Mouse (Mus musculus): ENCODE results near the gene Glis1. TPM values are rescaled to one million over a fixed set of nuclear protein-coding genes. Genes with fewer than 3 reads are reported as not detected.

Glis1 gene
- total RNA-seq, 2 experiments from 2014 or later = 1.7 to 3.5 TPM

DNA sequence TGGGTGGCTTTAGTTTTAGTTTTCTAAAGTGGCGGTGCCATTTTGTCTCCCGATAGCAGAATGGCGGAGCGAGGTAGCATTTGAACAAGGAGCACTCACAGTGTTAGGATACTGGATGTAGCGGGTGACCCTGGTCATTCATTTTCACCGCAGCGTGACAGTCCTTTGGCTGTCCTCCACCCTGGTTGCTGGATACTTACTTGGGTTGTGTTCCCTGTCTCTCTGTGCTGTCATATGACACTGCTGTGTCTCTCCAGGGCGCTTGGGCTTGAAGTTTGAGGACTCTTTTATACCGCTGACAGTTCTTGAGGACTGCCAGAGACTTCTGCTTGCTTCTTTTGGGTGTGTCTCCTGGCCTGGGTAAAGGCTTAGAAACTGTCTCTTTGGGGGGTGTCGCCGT, 80.6 kb downstream of the Glis1 start:
- no peak for DNase-seq (ENCODE audit: low spot score in 2 of 2)

DNA sequence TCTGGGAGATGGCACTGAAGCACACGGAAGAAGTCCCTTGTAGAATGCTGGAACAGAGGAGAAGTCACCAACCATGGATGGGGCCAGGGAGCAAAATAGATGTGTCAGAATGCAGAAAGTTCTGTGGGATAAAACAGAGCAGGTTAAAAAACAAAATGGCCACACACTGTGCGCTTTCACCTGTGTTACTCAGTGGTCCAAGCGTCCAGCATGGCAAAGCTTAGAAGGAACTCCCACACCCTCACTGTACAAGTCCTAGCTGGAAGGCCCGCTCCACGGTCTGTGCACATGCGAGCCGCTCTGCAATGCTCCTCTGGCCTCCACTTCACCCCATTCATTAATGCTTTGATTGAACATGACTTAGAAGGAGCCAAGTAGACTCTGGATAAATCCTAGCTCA, 81.2 kb downstream of the Glis1 start:
- DNase-seq (ENCODE audit: low spot score in 2 of 2) = no peak

DNA sequence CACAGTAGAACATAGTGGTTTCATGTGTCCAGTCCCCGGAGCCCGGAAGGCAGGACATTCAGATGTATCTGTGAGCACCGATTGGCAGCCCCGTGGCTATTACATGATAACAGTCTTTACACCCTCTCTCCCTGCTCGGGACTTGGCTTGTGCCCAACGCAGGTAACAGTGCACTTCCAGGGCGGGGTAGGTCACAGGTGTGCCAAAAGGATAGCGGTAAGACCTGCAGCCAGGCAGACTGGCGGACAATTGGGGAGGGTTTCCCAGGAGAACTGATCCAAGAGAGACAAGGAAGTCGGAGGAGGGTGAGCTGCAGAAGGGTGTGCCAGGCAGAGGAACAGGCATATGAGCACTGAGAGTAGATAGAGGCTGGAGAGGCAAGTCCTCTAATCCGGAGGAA, 84.4 kb downstream of the Glis1 start:
- DNase-seq (ENCODE audit: low spot score in 2 of 2) = no peak

- DNase-seq (ENCODE audit: low spot score in 2 of 2) = no peak
Observed at GRCm38 (mm10) chr4:107520071-107520470, 85.7 kb downstream of the Glis1 start.

DNA sequence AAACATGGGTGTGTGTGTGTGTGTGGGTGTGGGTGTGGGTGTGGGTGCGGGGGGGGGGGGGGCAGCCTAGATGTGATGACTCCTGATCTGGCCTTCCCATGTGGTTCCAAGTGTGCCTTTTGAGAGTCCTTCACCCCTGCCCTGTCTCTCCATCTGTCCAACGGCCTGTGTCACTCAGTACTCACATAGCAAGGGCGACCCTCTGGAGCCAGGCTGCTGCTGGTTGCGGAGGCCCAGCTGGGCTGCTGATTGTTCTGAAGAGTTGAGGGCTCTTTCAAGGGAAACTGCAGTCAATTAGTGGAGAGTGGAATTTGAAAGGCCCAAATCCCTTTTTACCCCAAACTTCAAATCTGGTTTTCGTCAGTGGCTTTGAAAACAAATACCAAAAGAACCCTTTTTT, 86.4 kb downstream of the Glis1 start:
- peak in 1 of 2 experiments; percentile 2 for DNase-seq (ENCODE audit: low spot score in 2 of 2)

- DNase-seq (ENCODE audit: low spot score in 2 of 2) = no peak
Observed at GRCm38 (mm10) chr4:107523607-107524151, 89.3 kb downstream of the Glis1 start.

GRCm38 (mm10) chr4:107535126-107535525, 100.7 kb downstream of the Glis1 start:
- no peak for DNase-seq (ENCODE audit: low spot score in 2 of 2)

DNA sequence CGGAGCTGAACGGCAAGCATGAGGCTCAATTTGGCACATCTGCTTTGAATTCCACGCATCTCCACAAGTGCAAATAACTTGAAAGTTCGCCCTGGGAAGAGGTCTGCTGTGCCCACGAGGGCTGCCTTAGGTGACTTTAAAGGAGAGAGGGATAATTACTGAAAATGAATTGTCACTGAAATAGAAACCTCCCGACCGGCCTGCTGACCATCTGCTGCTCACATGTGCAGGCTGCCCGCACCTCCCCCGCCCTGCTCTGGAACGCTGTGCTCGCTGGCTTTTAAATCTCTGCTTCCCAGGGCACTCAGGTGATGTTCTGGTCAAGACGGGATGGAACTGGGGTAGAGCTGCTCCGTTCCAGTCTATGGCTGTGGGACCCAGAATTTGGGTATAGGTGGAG, 103.7 kb downstream of the Glis1 start:
- no peak for DNase-seq (ENCODE audit: low spot score in 2 of 2)

GRCm38 (mm10) chr4:107538561-107538960, 104.2 kb downstream of the Glis1 start:
- no peak for DNase-seq (ENCODE audit: low spot score in 2 of 2)

GRCm38 (mm10) chr4:107539021-107539420, 104.6 kb downstream of the Glis1 start:
- DNase-seq (ENCODE audit: low spot score in 2 of 2) = no peak

- DNase-seq (ENCODE audit: low spot score in 2 of 2) = no peak
Observed at GRCm38 (mm10) chr4:107541821-107542220, 107.4 kb downstream of the Glis1 start.

- DNase-seq (ENCODE audit: low spot score in 2 of 2) = no peak
Observed at GRCm38 (mm10) chr4:107544843-107545242, 110.5 kb downstream of the Glis1 start.

DNA sequence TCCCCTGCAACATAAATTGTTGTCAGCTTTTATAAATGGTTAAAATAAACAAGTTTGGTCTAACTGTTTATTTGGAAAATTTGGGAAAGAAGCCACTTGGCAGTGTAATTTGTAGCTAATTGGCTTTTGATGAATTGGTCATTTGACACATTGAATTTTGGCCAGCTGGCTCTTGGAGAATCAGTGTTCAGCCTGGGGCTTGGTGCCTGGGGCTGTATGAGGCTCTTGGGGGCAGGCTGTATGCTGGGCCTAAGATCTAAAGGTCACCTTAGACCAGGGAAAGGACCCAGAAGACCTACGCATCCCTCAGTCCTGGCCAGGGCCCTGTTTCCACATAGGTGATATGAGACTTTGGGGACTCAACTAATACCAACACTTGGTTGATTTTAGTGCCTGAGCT, 111.3 kb downstream of the Glis1 start:
- DNase-seq (ENCODE audit: low spot score in 2 of 2) = no peak

GRCm38 (mm10) chr4:107546525-107546924, 112.1 kb downstream of the Glis1 start:
- no peak for DNase-seq (ENCODE audit: low spot score in 2 of 2)

- no peak for DNase-seq (ENCODE audit: low spot score in 2 of 2)
Observed at GRCm38 (mm10) chr4:107550096-107550495, 115.7 kb downstream of the Glis1 start.

DNA sequence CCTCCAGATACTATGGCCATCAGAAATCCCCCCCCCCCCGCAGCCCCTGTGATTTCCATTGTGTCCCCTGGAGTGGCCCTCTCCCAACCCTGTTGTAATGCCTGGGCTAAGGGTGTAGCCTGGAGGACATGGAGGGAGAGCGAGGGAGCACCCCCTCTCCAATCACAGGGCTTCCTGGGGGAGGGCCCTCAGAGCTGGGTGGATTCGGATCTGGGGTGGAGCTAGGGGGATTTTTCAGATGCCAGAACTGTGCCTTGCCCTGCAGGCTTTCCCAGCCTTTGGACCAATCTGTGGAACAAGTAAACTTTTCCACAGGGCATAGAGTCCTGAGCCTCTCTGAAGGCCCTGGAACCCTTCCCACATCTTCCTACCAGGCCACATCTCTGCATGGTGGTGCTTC, 116.2 kb downstream of the Glis1 start:
- no peak for DNase-seq (ENCODE audit: low spot score in 2 of 2)

- DNase-seq (ENCODE audit: low spot score in 2 of 2) = no peak
Observed at GRCm38 (mm10) chr4:107552696-107553095, 118.3 kb downstream of the Glis1 start.

GRCm38 (mm10) chr4:107553774-107554173, 119.4 kb downstream of the Glis1 start:
- no peak for DNase-seq (ENCODE audit: low spot score in 2 of 2)

DNA sequence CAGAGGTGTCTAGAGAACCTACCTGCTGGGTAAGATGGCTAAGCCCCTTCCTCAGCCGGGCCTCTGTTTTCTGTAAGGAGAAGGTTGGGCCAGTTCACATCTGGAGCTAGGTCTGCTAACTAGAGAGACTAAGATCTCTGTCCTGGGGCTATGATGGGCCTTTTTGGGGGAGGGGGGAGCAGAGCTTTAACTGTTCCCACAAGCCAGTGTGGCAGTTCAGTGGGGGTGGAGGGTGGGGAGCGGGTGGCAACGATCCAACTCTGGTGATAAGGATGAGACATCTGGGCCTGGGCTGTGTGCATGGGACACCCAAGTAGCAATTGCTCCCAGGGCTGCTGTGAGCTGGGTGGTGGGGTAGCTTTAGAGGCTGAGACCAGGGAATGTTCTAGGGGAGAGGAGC, 124.4 kb downstream of the Glis1 start:
- DNase-seq (ENCODE audit: low spot score in 2 of 2) = no peak

GRCm38 (mm10) chr4:107561056-107561455, 126.7 kb downstream of the Glis1 start:
- no peak for DNase-seq (ENCODE audit: low spot score in 2 of 2)

GRCm38 (mm10) chr4:107568159-107568558, 133.8 kb downstream of the Glis1 start:
- no peak for DNase-seq (ENCODE audit: low spot score in 2 of 2)

GRCm38 (mm10) chr4:107568881-107569443, 134.6 kb downstream of the Glis1 start:
- no peak for DNase-seq (ENCODE audit: low spot score in 2 of 2)

DNA sequence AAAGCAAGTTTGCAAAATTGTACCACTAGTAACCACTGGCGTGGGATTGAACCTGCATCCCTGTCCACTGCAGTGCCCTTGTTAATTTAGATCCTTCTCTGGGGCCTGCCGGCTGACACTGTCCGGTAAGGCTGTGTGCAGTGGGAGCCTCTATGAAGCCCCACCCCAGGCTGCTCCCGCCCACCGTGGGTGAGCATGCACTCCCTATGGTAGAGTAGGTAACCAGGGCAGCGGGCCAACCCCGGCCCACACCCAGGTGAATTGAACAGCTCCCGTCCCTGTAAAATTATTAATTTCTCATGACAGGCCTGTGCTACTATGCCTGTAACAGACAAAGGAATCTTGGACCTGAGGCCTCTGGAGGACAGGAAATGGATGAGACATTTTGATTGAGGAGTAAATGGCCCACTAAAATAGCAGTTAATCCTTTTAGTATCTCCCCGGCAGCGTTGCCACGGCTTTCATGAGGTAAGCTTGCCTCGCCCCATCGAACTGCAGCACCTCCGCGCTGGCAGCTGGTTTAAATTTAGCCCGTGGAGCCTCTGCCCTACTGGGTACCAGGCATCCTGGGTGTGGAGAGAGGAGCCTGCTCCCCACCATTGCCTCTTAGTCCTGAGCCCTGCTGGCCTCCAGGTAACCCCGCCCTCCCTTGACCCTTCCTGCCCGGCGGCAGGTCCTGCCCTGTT, 136.1 kb downstream of the Glis1 start:
- DNase-seq (ENCODE audit: low spot score in 2 of 2) = no peak

Data from adrenal gland, postnatal 4 days (tissue).